Mouse (Mus musculus) testis, adult 2 months (tissue): ENCODE measurements around the gene Asxl1. TPM values are rescaled to one million over a fixed set of nuclear protein-coding genes. Genes with fewer than 3 reads are reported as not detected.

Experiments
- H3K27ac ChIP-seq: fragments of 200-500 bp; 2 replicates; pipeline ENCODE4 v1.5.1; 2012; ENCODE audit warnings: low read depth, low read length; ENCODE audit not compliant: control insufficient read depth, insufficient read depth
- H3K27me3 ChIP-seq: fragments of 200-500 bp; 2 replicates; pipeline ENCODE4 v1.6.1; 2012; ENCODE audit warnings: mild to moderate bottlenecking, low read length, moderate library complexity; ENCODE audit not compliant: control insufficient read depth, insufficient read depth
- H3K36me3 ChIP-seq: fragments of 200-500 bp; 2 replicates; pipeline ENCODE4 v1.6.1; 2012; ENCODE audit warnings: mild to moderate bottlenecking, low read length; ENCODE audit not compliant: control insufficient read depth, insufficient read depth
- H3K4me1 ChIP-seq: fragments of 200-500 bp; 2 replicates; pipeline ENCODE4 v1.6.1; 2012; ENCODE audit warnings: low read length; ENCODE audit not compliant: control insufficient read depth, insufficient read depth
- H3K4me3 ChIP-seq: fragments of 200-500 bp; 2 replicates; pipeline ENCODE4 v1.5.1; 2012; ENCODE audit warnings: low read depth, mild to moderate bottlenecking, low read length, moderate library complexity, mixed read lengths; ENCODE audit not compliant: control insufficient read depth
- CTCF ChIP-seq: fragments of 200-500 bp; IDR thresholded peaks from 2 replicates; pipeline ENCODE4 v1.5.1; 2012; ENCODE audit warnings: low read depth, mild to moderate bottlenecking, inconsistent platforms, low read length, moderate library complexity; ENCODE audit not compliant: control insufficient read depth, insufficient read depth, insufficient replicate concordance
- POLR2A ChIP-seq: fragments of 200-500 bp; IDR thresholded peaks from 2 replicates; pipeline ENCODE4 v1.6.1; 2012; ENCODE audit warnings: low read depth, mild to moderate bottlenecking, inconsistent platforms, low read length, moderate library complexity; ENCODE audit not compliant: control insufficient read depth
- polyA plus RNA-seq: library from polyadenylated mRNA; depleted of rRNA; stranded (reverse); fragments of >200 nt; gene quantifications from 2 replicates; pipeline ENCODE4 v1.2.3, GENCODE M21; 2012

The Asxl1 gene
- polyA plus RNA-seq, 1 experiment = 28.7 TPM

- Histone ChIP-seq H3K27me3 (no peaks in the 10 kb centered on the region), H3K4me1 (no peaks in the 10 kb centered on the region; the same call in 1 of the 2 replicates), H3K4me3 (peak overlapping the region; percentile 98), H3K36me3 (no peaks in the 10 kb centered on the region; the same call in 1 of the 2 replicates), H3K27ac (peak overlapping the region; percentile 93)
- no peak for TF ChIP-seq CTCF
- no peak for TF ChIP-seq POLR2A
Observed at GRCm38 (mm10) chr2:153345071-153345453, 567 bp upstream of the Asxl1 start.

DNA sequence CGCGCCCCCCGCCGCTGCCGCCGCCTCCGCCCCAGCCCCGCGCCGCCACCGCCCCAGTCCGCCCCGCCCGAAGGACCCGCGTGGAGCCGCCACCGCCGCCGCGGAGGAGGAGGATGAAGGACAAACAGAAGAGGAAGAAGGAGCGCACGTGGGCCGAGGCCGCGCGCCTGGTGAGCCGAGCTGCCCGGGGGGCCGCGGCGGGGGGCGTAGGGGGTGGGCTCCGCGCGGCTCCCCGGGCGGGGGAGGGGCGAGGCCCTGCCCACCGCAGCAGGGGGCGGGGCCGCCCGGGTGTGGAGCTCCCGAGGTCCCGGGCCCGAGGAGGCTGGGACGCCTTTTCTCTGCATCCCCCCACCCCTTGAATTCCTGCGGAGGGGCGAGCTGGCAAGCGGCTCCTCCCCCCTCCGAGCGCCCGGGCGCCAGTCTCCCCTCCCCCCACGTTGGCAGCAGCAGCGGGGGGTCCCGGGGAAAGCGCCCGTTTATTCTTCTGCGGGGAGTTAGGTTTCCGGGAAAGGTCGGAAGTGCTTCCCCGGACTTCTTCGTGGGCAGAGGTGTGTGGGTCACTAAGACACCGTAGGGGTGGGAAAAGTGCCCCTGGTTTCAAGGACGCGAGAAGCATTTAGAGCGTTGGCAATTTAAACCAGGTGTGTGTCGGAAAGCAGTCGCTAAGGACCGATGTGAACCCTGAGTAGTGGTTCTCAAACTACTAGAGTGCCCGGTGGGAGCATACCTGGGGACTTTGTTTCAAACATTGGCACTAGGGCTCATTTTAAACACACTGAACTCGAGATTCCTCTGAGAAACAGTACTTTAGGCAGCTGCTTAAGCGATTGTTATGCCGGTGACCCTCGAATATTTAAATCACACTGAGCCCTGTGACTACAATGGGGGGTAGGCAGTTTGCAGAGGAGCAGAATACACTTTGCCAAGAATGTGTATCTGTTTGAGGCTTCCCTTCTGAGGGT, 873 bp downstream of the Asxl1 start:
- H3K4me1 ChIP-seq = no peaks in the 10 kb centered on the region; the same call in 1 of the 2 replicates
- H3K27me3 ChIP-seq = no peaks in the 10 kb centered on the region
- peak overlapping the region; percentile 98 for H3K4me3 ChIP-seq
- TF ChIP-seq POLR2A = no peak
- TF ChIP-seq CTCF = no peak
- H3K36me3 ChIP-seq = no peaks in the 10 kb centered on the region; the same call in 1 of the 2 replicates
- H3K27ac ChIP-seq = peak overlapping the region; percentile 93

DNA sequence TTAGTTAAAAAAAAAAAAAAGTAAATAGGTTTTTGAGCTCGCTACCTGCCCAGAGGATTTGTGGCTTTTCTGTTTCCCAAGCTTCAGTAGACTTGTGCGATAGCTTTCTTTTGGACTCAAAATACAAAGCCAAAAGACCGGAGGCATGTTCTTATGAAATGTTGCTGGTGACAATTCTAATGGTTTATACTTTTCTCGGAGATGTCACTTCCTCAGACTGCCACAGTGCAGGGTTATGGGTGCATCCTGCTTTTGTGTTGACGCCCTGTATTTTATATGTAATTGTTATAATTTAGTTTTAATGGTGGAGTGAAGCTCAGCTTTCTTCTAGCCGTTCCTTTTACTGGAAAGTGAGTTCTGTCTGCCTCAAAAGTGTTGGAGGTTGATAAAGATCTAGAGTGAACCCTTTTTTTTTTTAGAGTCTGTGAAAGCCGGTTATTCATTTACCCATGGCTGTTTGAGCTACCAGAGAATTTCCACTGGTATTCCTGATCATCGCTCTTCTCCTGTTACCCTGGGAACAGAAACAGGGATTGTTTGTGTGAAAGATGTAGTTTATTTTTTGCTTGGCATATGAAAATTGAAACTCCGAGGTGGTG, 1.7 kb downstream of the Asxl1 start:
- peak overlapping the region; percentile 92 for H3K27ac ChIP-seq
- H3K4me1 ChIP-seq = no peaks in the 10 kb centered on the region; the same call in 1 of the 2 replicates
- peak overlapping the region; percentile 98; the same call in 1 of the 2 replicates for H3K4me3 ChIP-seq
- no peaks in the 10 kb centered on the region; the same call in none of the 2 replicates for H3K36me3 ChIP-seq
- TF ChIP-seq POLR2A (no peak), CTCF (no peak)
- H3K27me3 ChIP-seq = no peaks in the 10 kb centered on the region

DNA sequence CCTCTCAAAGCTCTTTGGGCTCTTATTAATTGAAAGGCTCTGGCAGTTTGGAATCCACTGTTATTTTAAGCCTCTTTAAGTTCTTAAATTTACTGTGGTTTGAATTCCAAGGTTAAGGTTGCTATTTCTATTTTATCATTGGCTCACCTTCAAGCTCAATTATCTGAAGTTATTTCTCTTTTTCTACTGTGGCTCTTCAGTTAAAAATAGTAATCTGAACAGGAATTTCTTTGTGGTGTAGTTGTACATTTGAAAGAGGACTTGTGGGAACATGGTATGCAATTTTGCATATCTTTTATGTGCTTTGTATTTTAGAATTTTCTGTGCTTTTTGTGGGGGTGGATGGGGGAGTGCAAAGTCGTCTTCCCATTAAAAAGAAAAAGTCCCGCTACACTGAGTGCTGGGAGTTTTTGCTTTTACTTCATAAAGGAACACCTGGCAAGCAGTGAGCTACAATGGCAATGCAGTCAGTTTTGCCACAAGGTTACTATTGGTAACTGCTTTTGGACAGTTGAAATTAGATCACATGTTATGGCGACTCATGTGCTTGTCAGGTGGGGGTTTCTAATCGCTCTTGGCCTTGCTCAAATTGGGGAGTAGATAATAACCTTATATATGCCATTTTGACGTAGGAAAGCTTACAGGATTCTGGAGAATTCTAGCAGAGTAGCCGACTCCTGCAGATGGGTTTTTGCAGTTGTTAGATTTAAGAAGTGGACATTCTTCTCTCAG, 2.6 kb downstream of the Asxl1 start:
- H3K27me3 ChIP-seq = no peaks in the 10 kb centered on the region
- no peak overlapping the region for H3K27ac ChIP-seq

DNA sequence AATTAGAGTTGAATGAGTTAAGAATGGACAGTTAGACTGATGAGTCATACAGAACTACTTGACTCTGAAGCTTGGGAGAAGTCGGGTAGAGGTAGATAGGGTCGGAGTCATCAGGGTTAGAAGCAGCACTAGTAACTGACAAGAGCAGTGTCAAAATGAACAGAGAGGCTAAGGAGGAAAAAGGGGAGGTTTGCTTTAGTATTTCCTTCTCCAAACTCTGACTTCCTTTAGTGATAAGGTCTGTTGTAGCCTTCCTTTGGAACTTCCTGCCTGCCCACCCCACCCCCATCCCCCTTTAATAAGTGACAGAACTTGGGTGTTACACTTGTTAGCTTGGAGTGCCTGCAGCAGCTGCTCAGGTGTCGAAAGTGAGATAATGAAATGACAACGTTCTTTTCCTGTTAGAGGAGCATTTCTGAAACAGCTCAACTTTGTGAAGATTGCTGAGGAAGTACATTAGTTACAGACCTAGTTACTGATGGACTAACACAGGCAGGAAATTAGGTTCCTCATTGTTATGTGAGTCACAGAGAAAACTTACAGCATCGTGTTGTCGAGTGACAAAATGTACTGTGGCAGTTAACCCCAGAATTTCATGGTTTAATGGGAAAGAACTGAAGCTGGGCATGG, 5.0 kb downstream of the Asxl1 start:
- Histone ChIP-seq H3K4me1 (no peaks in the 10 kb centered on the region; the same call in 1 of the 2 replicates), H3K4me3 (no peak overlapping the region), H3K36me3 (no peaks in the 10 kb centered on the region; the same call in none of the 2 replicates), H3K27me3 (no peaks in the 10 kb centered on the region), H3K27ac (no peak overlapping the region)
- TF ChIP-seq POLR2A (no peak), CTCF (no peak)

More for the DNA sequence above, 2.6 kb downstream of the Asxl1 start:
- no peaks in the 10 kb centered on the region; the same call in none of the 2 replicates for H3K36me3 ChIP-seq
- TF ChIP-seq POLR2A (no peak), CTCF (no peak)
- no peak overlapping the region; the same call in 1 of the 2 replicates for H3K4me3 ChIP-seq
- H3K4me1 ChIP-seq = no peaks in the 10 kb centered on the region; the same call in 1 of the 2 replicates

- H3K27me3 ChIP-seq = no peaks in the 10 kb centered on the region
- H3K36me3 ChIP-seq = no peaks in the 10 kb centered on the region; the same call in 1 of the 2 replicates
- TF ChIP-seq POLR2A (no peak), CTCF (no peak)
- no peak overlapping the region for H3K27ac ChIP-seq
- H3K4me1 ChIP-seq = no peaks in the 10 kb centered on the region; the same call in 1 of the 2 replicates
- no peak overlapping the region for H3K4me3 ChIP-seq
Observed at GRCm38 (mm10) chr2:153354648-153355047, 9.0 kb downstream of the Asxl1 start.
